Mouse (Mus musculus) liver, adult 10 weeks (tissue): ENCODE measurements around the gene Adpgk. TPM values are rescaled to one million over a fixed set of nuclear protein-coding genes. Genes with fewer than 3 reads are reported as not detected.

Source experiments
- polyA plus RNA-seq: library from polyadenylated mRNA; stranded (reverse); fragments of 350-450 nt; fragmentation: Illumina TruSeq; extraction: RNeasy Lipid Tissue Mini Kit (QIAGEN cat#74804); gene quantifications from one replicate; pipeline ENCODE4 v1.2.3, GENCODE M21; 2014; ENCODE audit warnings: low read depth, low replicate concordance

The Adpgk gene
- 11.5 TPM for polyA plus RNA-seq

DNA sequence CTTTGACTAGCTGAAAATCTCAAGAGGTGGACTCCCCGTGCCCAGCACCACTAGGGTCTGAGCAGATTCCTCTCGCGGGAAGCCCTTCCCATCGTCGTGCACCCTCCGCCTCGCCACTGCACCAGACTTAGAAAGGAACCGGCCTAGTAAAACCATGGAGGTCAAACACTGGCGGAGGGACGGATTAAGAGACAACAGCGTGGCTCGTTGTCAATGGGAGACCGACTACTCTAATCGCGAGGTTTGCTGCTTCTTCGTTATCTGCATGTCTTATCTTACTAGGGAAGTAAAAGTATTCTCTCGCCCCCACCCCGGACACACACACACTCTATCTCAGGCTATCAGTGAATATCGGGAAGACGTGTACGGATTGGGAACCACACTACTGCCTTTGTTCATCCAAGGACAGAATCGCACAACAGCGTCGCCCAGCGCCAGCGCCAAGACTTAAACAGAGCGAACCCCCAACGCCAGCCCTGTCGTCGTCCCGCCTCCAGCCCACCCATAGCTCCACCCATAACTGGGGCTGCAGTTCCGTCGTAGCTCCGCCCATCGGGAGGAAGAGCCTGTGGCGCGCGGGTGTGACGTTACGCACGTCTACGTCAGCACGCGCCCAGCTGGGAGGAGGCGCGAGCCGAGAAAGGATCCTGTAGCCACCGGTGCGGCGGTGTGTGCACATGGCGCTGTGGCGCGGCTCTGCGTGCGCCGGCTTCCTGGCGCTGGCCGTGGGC lies at the start of gene Adpgk:
Gene Adpgk (plus strand): TSS at position 602 of the 731 bp plus-strand sequence.

DNA sequence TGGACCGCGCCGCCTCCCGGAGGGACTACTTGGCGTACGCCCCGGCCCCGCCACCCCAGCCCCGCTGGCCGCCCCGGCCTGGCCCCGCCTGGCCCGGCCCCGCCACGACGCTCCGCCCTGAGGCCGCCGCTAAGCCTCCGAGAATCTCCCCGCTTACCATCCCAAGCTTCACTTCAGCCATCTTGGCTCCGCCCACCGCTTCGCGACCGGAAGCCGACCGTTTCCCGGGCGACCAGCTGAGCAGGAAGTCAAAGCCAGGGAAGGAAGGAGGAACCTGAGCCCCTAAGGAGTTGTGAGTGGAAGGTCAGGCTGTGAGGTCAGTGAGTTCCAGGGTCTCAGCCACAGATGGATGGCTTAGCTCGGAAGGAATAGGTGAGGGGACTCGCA lies 61.9 kb downstream of the Adpgk start, which contains the start of gene Bbs4:
Gene Bbs4 (minus strand): TSS at position 256 of the 387 bp plus-strand sequence.

Other genes starting within 250 kb of the Adpgk start
- 3.0 TPM for gene Bbs4, start 62.0 kb downstream of the Adpgk start, polyA plus RNA-seq
- 44.0 TPM for gene Arih1, start 195.1 kb downstream of the Adpgk start, polyA plus RNA-seq
- gene Hexa, start 248.0 kb downstream of the Adpgk start, polyA plus RNA-seq, result 17.6 TPM
- not detected for gene Tmem202, start 248.3 kb downstream of the Adpgk start, polyA plus RNA-seq